ENCODE assay signal across 19 mouse cellular contexts in genomic region chr2:101888886-101889285, GRCm38 (mm10). TPM values are rescaled to one million over a fixed set of nuclear protein-coding genes. Genes with fewer than 3 reads are reported as not detected.
DNase-seq lines count a peak whose midpoint lies in the region; ATAC-seq and TF ChIP-seq lines count a peak whose summit lies in the region.
"Had no signal": no experiment of that assay in that cellular context is flagged by ENCODE, and none has a peak within 500 bp of the region (broad histone marks: within the 10 kb centered on the region; RNA-seq: fewer than 3 reads in every experiment).

No protein-coding gene starts in this region.

- 92% methylated on average over 8 of the region's 8 CpGs for WGBS in heart, adult 2 months
- 92% methylated on average over 8 of the region's 8 CpGs for WGBS in midbrain, embryonic 11.5 days
- 93% methylated on average over 8 of the region's 8 CpGs for WGBS in midbrain, embryonic 10.5 days

- TF ChIP-seq POLR2A in heart, adult 2 months (IDR thresholded peaks at IDR 0.05; ENCODE audit: insufficient read depth, low read depth, low read length) = no peak

- intact Hi-C loops in heart, adult 2 months (cut with DNase I) = loop anchor here (10.0 kb wide), 1 partner anchor 1186 kb away; the partner anchor contains the start of genes Apip and Pdhx

- no peak for ATAC-seq in midbrain, embryonic 11.5 days (ENCODE audit: low FRiP score)
- ATAC-seq: activated CD4-positive, CD25-positive, alpha-beta regulatory T cell, adult 4 months; CD4-positive, CD25-positive, alpha-beta regulatory T cell, adult 4 months; Patski had no signal

- no peak overlapping the region for H3K27ac ChIP-seq in heart, adult 2 months
- no peak overlapping the region for H3K27ac ChIP-seq in midbrain, embryonic 11.5 days (ENCODE audit: low read depth, low read length)
- H3K27ac ChIP-seq in midbrain, embryonic 10.5 days (replicated peaks) = no peak overlapping the region

- no peak for TF ChIP-seq EP300 in heart, adult 2 months (IDR thresholded peaks at IDR 0.05; ENCODE audit: insufficient read depth, low read depth, low read length)

- DNase-seq in heart, adult 11 months = peak; percentile 81
- DNase-seq in heart, adult 2 months = no peak
- DNase-seq in midbrain, embryonic 11.5 days (ENCODE audit: low spot score, missing footprints) = peak; percentile 59
- DNase-seq in midbrain, embryonic 10.5 days (ENCODE audit: low spot score) = no peak
- DNase-seq: adrenal gland, adult 2 months; adrenal gland, adult 8-10 months; adrenal gland, postnatal 10 days; adrenal gland, postnatal 14 days; adrenal gland, postnatal 25 days; adrenal gland, postnatal 36 days; B cell, adult 2 months; cerebellum, adult 11 months; cerebellum, adult 11-12 months; cerebellum, adult 18-20 months had no signal

- peaks cover 2% of the 10 kb centered on the region; the same call in 1 of the 2 replicates for H3K36me3 ChIP-seq in heart, adult 2 months (ENCODE audit: control insufficient read depth, insufficient read depth, low read length)
- H3K36me3 ChIP-seq in midbrain, embryonic 11.5 days (ENCODE audit: control insufficient read depth, insufficient read depth, low read length) = no peaks in the 10 kb centered on the region
- H3K36me3 ChIP-seq in midbrain, embryonic 10.5 days = no peaks in the 10 kb centered on the region

- peaks cover 1% of the 10 kb centered on the region; the same call in 1 of the 2 replicates for H3K4me1 ChIP-seq in heart, adult 2 months (ENCODE audit: control insufficient read depth, insufficient read depth, low read length)
- peaks cover 2% of the 10 kb centered on the region; the same call in 1 of the 2 replicates for H3K4me1 ChIP-seq in midbrain, embryonic 11.5 days (ENCODE audit: control insufficient read depth, insufficient read depth, low read length)
- peaks cover 12% of the 10 kb centered on the region for H3K4me1 ChIP-seq in midbrain, embryonic 10.5 days

- no peaks in the 10 kb centered on the region for H3K27me3 ChIP-seq in heart, adult 2 months (ENCODE audit: control insufficient read depth, insufficient read depth, low read length)
- H3K27me3 ChIP-seq in midbrain, embryonic 11.5 days (ENCODE audit: control insufficient read depth, insufficient read depth, low read length) = no peaks in the 10 kb centered on the region
- no peaks in the 10 kb centered on the region for H3K27me3 ChIP-seq in midbrain, embryonic 10.5 days (ENCODE audit: low read depth, poor library complexity, severe bottlenecking)
- H3K27me3 ChIP-seq: CH12.LX, Patski had no signal

- no peak overlapping the region for H3K9ac ChIP-seq in heart, adult 2 months (ENCODE audit: low read depth, low read length)
- H3K9ac ChIP-seq in midbrain, embryonic 11.5 days (ENCODE audit: low read length) = no peak overlapping the region

- no peaks in the 10 kb centered on the region for H3K79me2 ChIP-seq in heart, adult 2 months (replicated peaks; ENCODE audit: control insufficient read depth, insufficient read depth, low read length)

- no peak for TF ChIP-seq CTCF in heart, adult 2 months (IDR thresholded peaks at IDR 0.05)

- H3K4me3 ChIP-seq in heart, adult 2 months = no peak overlapping the region
- H3K4me3 ChIP-seq in midbrain, embryonic 11.5 days (ENCODE audit: low read depth, low read length) = no peak overlapping the region
- no peak overlapping the region for H3K4me3 ChIP-seq in midbrain, embryonic 10.5 days

- no peaks in the 10 kb centered on the region for H3K9me3 ChIP-seq in midbrain, embryonic 11.5 days (ENCODE audit: control insufficient read depth, low read length)
- H3K9me3 ChIP-seq in midbrain, embryonic 10.5 days (replicated peaks) = no peaks in the 10 kb centered on the region
- H3K9me3 ChIP-seq: G1E had no signal

- no peak overlapping the region for H3K4me2 ChIP-seq in midbrain, embryonic 11.5 days

RNA-seq across cellular contexts. Expression of gene Commd9, which starts 2.8 kb away (rescaled TPM):
- total RNA-seq in heart, adult 2 months (2021) = 10 to 100 TPM; 23.7 to 26.1 TPM
- polyA plus RNA-seq in heart, adult 2 months (2012; rRNA removed) = 54.7 and 71.0 TPM in 2 replicates
- polyA plus RNA-seq in midbrain, embryonic 11.5 days (2014; fragmentation: Nextera tagmentation; extraction: Ambion mirVana) = 69.8 and 75.0 TPM in 2 replicates
- polyA plus RNA-seq in midbrain, embryonic 10.5 days (2016; fragmentation: Nextera tagmentation; extraction: Ambion mirVana) = 66.7 and 71.8 TPM in 2 replicates

RNA-seq across cellular contexts. Expression of gene Prr5l, which starts 6.1 kb away (rescaled TPM):
- 1 to 10 TPM in 1 of 2 experiments, under 1 TPM in 1; 0.89 to 3.4 TPM for total RNA-seq in heart, adult 2 months (2021)
- polyA plus RNA-seq in heart, adult 2 months (2012; rRNA removed) = 1.1 and 1.4 TPM in 2 replicates
- polyA plus RNA-seq in midbrain, embryonic 11.5 days (2014; fragmentation: Nextera tagmentation; extraction: Ambion mirVana) = 12.6 and 15.5 TPM in 2 replicates
- polyA plus RNA-seq in midbrain, embryonic 10.5 days (2016; fragmentation: Nextera tagmentation; extraction: Ambion mirVana) = 22.7 and 25.2 TPM in 2 replicates
- polyA plus RNA-seq: G1E had no signal

Comparison
In these comparisons a context has a peak if more than half of its experiments do, and no peak if none do; other contexts are left out.
1. DNase-seq: peak in heart, adult 11 months (single experiment) and midbrain, embryonic 11.5 days (single experiment); none in heart, adult 2 months (0 of 2) and midbrain, embryonic 10.5 days (single experiment).